Mouse (Mus musculus) spleen, adult 2 months (tissue): ENCODE measurements around the gene Tcf7l1.

Experiments used
- CTCF ChIP-seq: fragments of 200-500 bp; IDR thresholded peaks from 2 replicates; pipeline ENCODE4 v1.5.1; 2011; ENCODE audit warnings: mild to moderate bottlenecking, inconsistent platforms; ENCODE audit not compliant: insufficient read depth, insufficient read length, insufficient replicate concordance; ENCODE audit errors: extremely low read depth
- POLR2A ChIP-seq: fragments of 200-500 bp; IDR thresholded peaks from 2 replicates; pipeline ENCODE4 v1.6.1; 2011; ENCODE audit warnings: low read depth, low read length, inconsistent platforms

- TF ChIP-seq CTCF = no peak
- no peak for TF ChIP-seq POLR2A
Observed at GRCm38 (mm10) chr6:72597083-72597874, 191.8 kb downstream of the Tcf7l1 start.
